Mouse (Mus musculus) spleen, adult 2 months (tissue): ENCODE measurements around the gene Slc37a4. TPM values are rescaled to one million over a fixed set of nuclear protein-coding genes. Genes with fewer than 3 reads are reported as not detected.
"Not testable (repeated sequence)": the region's sequence is repeated elsewhere in the genome, so short reads cannot be mapped to it uniquely, and the experiment has no call there.

Source experiments
- DNase-seq, 2 experiments: peaks; one replicate each; pipeline versions ENCODE4 v3.0.0 to v3.0.0-alpha.2; 2012 to 2021; ENCODE audit warnings: low spot score in 2 of 2, low read depth in 1 of 2
- H3K27ac ChIP-seq: fragments of 200-500 bp; 2 replicates; pipeline ENCODE4 v1.5.1; 2012; ENCODE audit warnings: low read length, inconsistent platforms; ENCODE audit not compliant: insufficient read depth
- H3K27me3 ChIP-seq: fragments of 200-500 bp; 2 replicates; pipeline ENCODE4 v1.6.1; 2012; ENCODE audit warnings: mild to moderate bottlenecking, moderate library complexity, low read length, inconsistent platforms; ENCODE audit not compliant: control insufficient read depth, insufficient read depth
- H3K36me3 ChIP-seq: fragments of 200-500 bp; 2 replicates; pipeline ENCODE4 v1.6.1; 2012; ENCODE audit warnings: mild to moderate bottlenecking, low read length, inconsistent platforms; ENCODE audit not compliant: control insufficient read depth, insufficient read depth
- H3K4me1 ChIP-seq: fragments of 200-500 bp; 2 replicates; pipeline ENCODE4 v1.6.1; 2011; ENCODE audit warnings: inconsistent platforms; ENCODE audit not compliant: control insufficient read depth, insufficient read depth, insufficient read length
- H3K4me3 ChIP-seq: fragments of 200-500 bp; 2 replicates; pipeline ENCODE4 v1.5.1; 2011; ENCODE audit warnings: mild to moderate bottlenecking, inconsistent platforms; ENCODE audit not compliant: insufficient read depth, insufficient read length; ENCODE audit errors: extremely low read depth
- CTCF ChIP-seq: fragments of 200-500 bp; IDR thresholded peaks from 2 replicates; pipeline ENCODE4 v1.5.1; 2011; ENCODE audit warnings: mild to moderate bottlenecking, inconsistent platforms; ENCODE audit not compliant: insufficient read depth, insufficient read length, insufficient replicate concordance; ENCODE audit errors: extremely low read depth
- POLR2A ChIP-seq: fragments of 200-500 bp; IDR thresholded peaks from 2 replicates; pipeline ENCODE4 v1.6.1; 2011; ENCODE audit warnings: low read depth, low read length, inconsistent platforms
- WGBS: fragments of 180-500 bp; shearing (Covaris S2); methylation state at CpG from one replicate; pipeline ENCODE4 v1.1.7; 2018; 5-methylcytosine and 5-hydroxymethylcytosine counted together
- polyA plus RNA-seq: library from polyadenylated mRNA; depleted of rRNA; stranded (reverse); fragments of >200 nt; gene quantifications from 2 replicates; pipeline ENCODE4 v1.2.3, GENCODE M21; 2012

Gene Slc37a4
- polyA plus RNA-seq, 1 experiment: 24.5 TPM

DNA sequence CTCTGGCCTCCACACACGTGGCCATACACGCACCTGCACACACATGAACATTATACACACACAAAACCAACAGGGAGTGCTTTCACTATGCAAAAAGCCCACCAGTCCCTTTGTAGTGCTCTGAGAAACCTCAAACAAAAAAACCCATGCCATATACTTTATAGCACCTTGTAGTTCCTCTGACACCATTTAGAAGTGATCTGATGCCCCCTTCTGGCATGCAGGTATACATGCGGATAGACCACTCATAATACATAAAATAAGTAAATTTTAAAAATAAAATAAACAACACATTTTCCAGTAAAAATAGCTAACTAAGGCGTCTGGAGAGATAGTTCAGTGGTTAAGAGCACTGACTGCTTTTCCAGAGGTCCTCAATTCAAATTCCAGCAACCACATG lies 39.4 kb upstream of the Slc37a4 start:
- Histone ChIP-seq H3K4me3 (no peak overlapping the region), H3K36me3 (peaks cover 54% of the 10 kb centered on the region), H3K27me3 (no peaks in the 10 kb centered on the region), H3K4me1 (peaks cover 4% of the 10 kb centered on the region; the same call in 1 of the 2 replicates), H3K27ac (no peak overlapping the region)
- WGBS: 67% methylated on average over 4 of the region's 4 CpGs
- TF ChIP-seq POLR2A (no peak), CTCF (no peak)
- peak in 1 of 2 experiments; percentile 25 for DNase-seq

DNA sequence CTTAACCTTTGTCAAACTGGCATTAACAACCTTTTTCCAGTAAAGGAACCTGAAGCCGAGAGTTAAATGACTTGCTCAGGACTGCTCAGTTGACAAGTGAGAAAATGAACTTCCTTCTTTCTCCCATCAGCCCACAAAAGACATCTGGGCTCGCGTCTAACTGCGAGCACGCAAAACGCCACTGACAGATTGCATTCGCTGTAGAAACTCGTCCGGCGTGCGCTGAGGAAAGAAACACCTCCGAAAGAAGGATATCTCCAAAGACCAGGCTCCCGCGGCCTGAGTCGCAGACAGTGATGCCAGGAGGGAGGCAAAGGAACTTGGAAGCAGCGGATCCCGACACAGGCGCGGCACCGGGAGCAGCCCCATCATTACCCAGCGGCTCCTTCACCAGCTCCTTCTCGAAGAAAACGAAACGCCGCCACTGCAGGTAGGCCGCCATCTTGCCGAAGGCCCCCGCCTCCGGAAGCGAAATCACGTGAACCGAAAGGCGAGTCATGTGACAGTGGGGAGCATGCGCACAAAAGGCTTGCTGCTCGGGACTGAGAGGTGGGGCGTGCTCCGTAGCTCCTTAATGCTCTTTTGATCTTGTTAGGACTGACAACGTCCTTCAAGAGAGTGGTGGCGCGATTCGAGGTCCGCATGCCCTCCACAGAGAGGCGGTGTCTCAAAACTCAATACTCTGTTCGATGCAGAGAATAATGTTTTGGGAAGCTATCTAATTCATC lies 35.3 kb upstream of the Slc37a4 start, which contains the start of gene Vps11:
Vps11 (minus strand) TSS at position 481 of the 728 bp plus-strand sequence.
- peak within 1 kb of the TSS; percentile 85 for H3K27ac ChIP-seq
- no peaks in the 10 kb centered on the region for H3K27me3 ChIP-seq
- WGBS: under 1% methylated on average over 44 of the region's 44 CpGs
- H3K4me1 ChIP-seq: peaks cover 4% of the 10 kb centered on the region; the same call in 1 of the 2 replicates
- H3K4me3 ChIP-seq: peak within 1 kb of the TSS; percentile 99
- TF ChIP-seq POLR2A: peak; percentile 83
- TF ChIP-seq CTCF: no peak
- peak; percentile 93 to 96 for DNase-seq
- peaks cover 17% of the 10 kb centered on the region for H3K36me3 ChIP-seq

DNA sequence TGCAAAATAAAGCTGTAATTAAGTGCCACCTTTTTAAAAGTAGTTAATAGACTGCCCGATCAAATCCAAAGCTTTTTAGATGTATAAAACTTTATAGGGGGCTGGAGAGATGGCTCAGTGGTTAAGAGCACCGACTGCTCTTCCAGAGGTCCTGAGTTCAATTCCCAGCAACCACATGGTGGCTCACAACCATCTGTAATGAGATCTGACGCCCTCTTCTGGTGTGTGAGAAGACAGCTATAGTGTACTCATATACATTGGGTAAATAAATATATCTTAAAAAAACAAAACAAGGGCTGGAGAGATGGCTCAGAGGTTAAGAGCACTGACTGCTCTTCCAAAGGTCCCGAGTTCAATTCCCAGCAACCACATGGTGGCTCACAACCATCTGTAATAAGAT lies 34.7 kb upstream of the Slc37a4 start:
- not testable (repeated sequence) for H3K4me1 ChIP-seq, DNase-seq, H3K27me3 ChIP-seq
- Histone ChIP-seq H3K27ac (peak overlapping the region; percentile 29; the same call in 1 of the 2 replicates), H3K4me3 (peak overlapping the region; percentile 99; the same call in 1 of the 2 replicates), H3K36me3 (peaks cover 13% of the 10 kb centered on the region)
- WGBS: 44% methylated on average over 4 of the region's 4 CpGs

DNA sequence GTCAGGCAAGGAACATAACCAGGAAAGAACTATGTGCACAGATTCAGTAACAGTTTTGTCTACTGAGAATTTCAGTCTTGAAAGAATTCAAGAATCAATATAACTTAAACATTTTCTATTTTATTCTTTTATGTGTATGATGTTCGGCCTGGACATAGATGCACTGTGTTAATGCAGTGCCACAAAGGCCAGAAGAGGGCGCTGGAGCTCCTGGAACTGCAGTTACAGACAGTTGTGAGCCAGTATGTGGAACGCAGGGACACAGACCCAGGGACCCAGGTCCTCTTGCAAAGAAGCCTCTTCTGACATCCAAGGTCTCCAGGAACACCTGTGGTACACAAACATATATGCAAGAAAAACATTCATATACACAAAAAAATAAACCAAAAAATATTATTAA lies 32.2 kb upstream of the Slc37a4 start:
- Histone ChIP-seq H3K4me1 (peaks cover 4% of the 10 kb centered on the region; the same call in 1 of the 2 replicates), H3K36me3 (peaks cover 2% of the 10 kb centered on the region; the same call in 1 of the 2 replicates), H3K27ac (no peak overlapping the region), H3K27me3 (no peaks in the 10 kb centered on the region), H3K4me3 (no peak overlapping the region)
- TF ChIP-seq CTCF (peak; percentile 8; the same call in 1 of the 2 replicates), POLR2A (no peak)
- DNase-seq: no peak
- 68% methylated on average over 3 of the region's 3 CpGs for WGBS

DNA sequence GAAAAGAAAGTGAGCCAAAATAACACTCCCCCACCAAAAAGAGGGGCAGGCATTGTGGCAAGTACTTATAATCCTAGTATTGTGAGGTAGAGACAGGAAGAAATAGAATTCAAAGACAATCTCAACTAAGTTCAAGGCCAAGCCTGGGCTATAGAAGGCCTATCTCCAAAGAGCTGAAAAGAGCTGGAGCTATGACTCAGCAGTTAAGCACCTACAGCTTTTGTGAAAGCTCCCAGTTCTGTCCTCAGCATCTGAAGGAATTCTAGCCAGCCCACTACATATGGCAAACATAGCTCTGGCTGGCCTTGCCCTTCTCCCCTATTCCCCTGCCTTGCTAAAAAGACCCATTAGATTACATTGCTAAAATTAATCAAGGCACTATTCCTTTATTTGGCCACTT lies 23.3 kb upstream of the Slc37a4 start:
- Histone ChIP-seq H3K36me3 (no peaks in the 10 kb centered on the region), H3K27me3 (no peaks in the 10 kb centered on the region), H3K4me1 (no peaks in the 10 kb centered on the region), H3K4me3 (no peak overlapping the region), H3K27ac (no peak overlapping the region)
- TF ChIP-seq CTCF: no peak
- no peak for TF ChIP-seq POLR2A
- no peak for DNase-seq

DNA sequence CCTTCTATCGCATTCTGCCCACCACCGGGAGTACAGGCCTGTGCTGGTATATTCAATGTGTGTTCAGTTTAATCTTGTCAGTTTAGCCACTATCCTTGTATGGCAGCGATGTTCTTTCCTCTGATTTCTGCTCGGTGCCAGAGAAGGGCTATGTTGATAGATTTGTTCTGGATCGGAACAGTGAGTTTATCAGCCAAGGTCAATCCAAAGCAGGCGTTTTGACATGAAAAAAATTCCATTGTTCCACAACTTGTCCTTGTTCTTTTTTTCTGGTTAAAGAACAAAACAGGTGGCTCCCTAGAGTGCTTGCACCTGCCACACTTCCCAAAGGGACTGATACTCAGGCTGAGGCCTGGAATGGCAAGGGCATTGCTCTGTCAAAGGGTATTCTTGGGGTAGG lies 20.5 kb upstream of the Slc37a4 start:
- no peak for DNase-seq

DNA sequence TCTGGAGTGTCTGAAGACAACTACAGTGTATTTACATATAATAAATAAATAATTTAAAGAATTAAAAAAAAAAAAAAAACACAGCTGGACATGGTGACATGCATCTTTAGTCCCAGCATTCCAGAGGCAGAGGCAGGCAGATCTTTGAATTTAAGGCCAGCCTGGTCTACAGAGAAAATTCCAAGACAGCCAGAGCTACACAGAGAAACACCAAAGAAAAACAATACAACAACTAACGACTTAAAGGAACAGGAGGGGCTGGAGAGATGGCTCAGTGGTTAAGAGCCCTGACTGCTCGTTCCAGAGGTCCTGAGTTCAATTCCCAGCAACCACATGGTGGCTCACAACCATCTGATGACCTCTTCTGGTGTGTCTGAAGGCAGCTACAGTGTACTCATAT lies 19.3 kb upstream of the Slc37a4 start:
- WGBS: 80% methylated on average over 2 of the region's 2 CpGs

More for the DNA sequence above, 20.5 kb upstream of the Slc37a4 start:
- Histone ChIP-seq H3K27me3 (no peaks in the 10 kb centered on the region), H3K36me3 (no peaks in the 10 kb centered on the region), H3K27ac (no peak overlapping the region), H3K4me3 (no peak overlapping the region), H3K4me1 (peaks cover 7% of the 10 kb centered on the region; the same call in 1 of the 2 replicates)
- WGBS: 86% methylated on average over 6 of the region's 6 CpGs
- TF ChIP-seq POLR2A (no peak), CTCF (no peak)

More for the DNA sequence above, 19.3 kb upstream of the Slc37a4 start:
- H3K27me3 ChIP-seq, DNase-seq, H3K4me1 ChIP-seq, H3K36me3 ChIP-seq, H3K4me3 ChIP-seq, H3K27ac ChIP-seq: not testable (repeated sequence)
